Mouse (Mus musculus) hindbrain, postnatal 0 days (tissue): Measurements from ENCODE around the gene Ccr7. TPM values are rescaled to one million over a fixed set of nuclear protein-coding genes. Genes with fewer than 3 reads are reported as not detected.

Source experiments
- ATAC-seq: fragments of 200-750 bp; cut with Nextera tagmentation; 2 replicates; pipeline ENCODE4 v1.8.0; 2017; ENCODE audit warnings: mild to moderate bottlenecking, moderate TSS enrichment, moderate library complexity
- DNase-seq: peaks from one replicate; pipeline ENCODE4 v3.0.0-alpha.2; 2015; ENCODE audit warnings: low spot score
- H3K27ac ChIP-seq: fragments of 300-500 bp; sonication (generic); 2 replicates; pipeline ENCODE4 v1.5.1; 2014; ENCODE audit warnings: mild to moderate bottlenecking
- H3K27me3 ChIP-seq: fragments of 300-500 bp; sonication (generic); 2 replicates; pipeline ENCODE4 v1.6.1; 2014; ENCODE audit warnings: low read length, mixed read lengths; ENCODE audit not compliant: insufficient read depth
- H3K36me3 ChIP-seq: fragments of 300-500 bp; sonication (generic); 2 replicates; pipeline ENCODE4 v1.6.1; 2014; ENCODE audit warnings: low read length, mixed read lengths; ENCODE audit not compliant: insufficient read depth
- H3K4me1 ChIP-seq: fragments of 300-500 bp; sonication (generic); 2 replicates; pipeline ENCODE4 v1.6.1; 2014; ENCODE audit warnings: antibody characterized with exemption, low read length, mixed read lengths; ENCODE audit not compliant: insufficient read depth
- H3K4me2 ChIP-seq: fragments of 300-500 bp; sonication (generic); 2 replicates; pipeline ENCODE4 v1.6.1; 2014; ENCODE audit warnings: low read depth, mild to moderate bottlenecking, low read length, moderate library complexity, mixed read lengths
- H3K4me3 ChIP-seq: fragments of 300-500 bp; sonication (generic); 2 replicates; pipeline ENCODE4 v1.5.1; 2014; ENCODE audit warnings: low read length
- H3K9ac ChIP-seq: fragments of 300-500 bp; sonication (generic); replicated peaks from 2 replicates; pipeline ENCODE4 v1.6.1; 2014; ENCODE audit warnings: mild to moderate bottlenecking, low read length, moderate library complexity, mixed read lengths
- H3K9me3 ChIP-seq: fragments of 300-500 bp; sonication (generic); 2 replicates; pipeline ENCODE4 v1.6.1; 2016; ENCODE audit warnings: low read length, mixed read lengths
- CTCF ChIP-seq: IDR thresholded peaks from 2 replicates; pipeline ENCODE4 v1.5.1; 2016; ENCODE audit warnings: antibody characterized with exemption, control low read depth, low read depth
- WGBS: fragments of 180-500 bp; shearing (Covaris S2); extraction: QIAGEN DNeasy Blood & Tissue Kit; methylation state at CpG from one replicate; pipeline ENCODE4 v1.1.7; 2014; 5-methylcytosine and 5-hydroxymethylcytosine counted together
- polyA plus RNA-seq: library from polyadenylated mRNA; unstranded; fragments of >200 nt; fragmentation: Nextera tagmentation; extraction: Ambion mirVana; gene quantifications from 2 replicates; pipeline ENCODE4 v1.2.1, GENCODE M21; 2015
- total RNA-seq: library from RNA; depleted of rRNA; stranded (reverse); fragments of >200 nt; gene quantifications from 2 replicates; pipeline ENCODE4 v1.2.3, GENCODE M21; 2014

Gene Ccr7
- total and polyA plus RNA-seq, 2 experiments from 2014 or later = not detected

DNA sequence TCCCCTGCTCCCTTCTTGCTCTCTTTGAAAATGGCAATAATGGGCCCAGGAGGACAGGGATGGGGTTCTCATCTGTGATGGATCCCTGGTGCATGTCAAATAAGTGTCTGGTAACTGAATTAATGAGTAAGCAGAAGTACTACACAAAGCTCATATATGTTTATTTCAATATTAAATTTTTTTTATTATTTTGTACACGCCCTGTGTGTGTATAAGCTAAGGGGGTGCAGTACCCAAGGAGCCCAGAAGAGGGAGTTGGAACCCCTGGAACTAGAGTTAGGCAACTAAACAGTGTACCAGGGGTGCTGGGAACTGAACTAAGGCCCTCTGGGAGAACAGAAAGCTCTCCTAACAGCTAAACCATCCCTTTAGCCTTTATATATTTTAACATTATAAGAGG is 36.5 kb downstream of the Ccr7 start:
- Histone ChIP-seq H3K36me3 (no peaks in the 10 kb centered on the region), H3K4me1 (peaks cover 4% of the 10 kb centered on the region; the same call in 1 of the 2 replicates), H3K27me3 (no peaks in the 10 kb centered on the region), H3K4me3 (no peak overlapping the region), H3K27ac (no peak overlapping the region), H3K4me2 (no peak overlapping the region), H3K9me3 (no peaks in the 10 kb centered on the region), H3K9ac (no peak overlapping the region)
- ATAC-seq (no peak), DNase-seq (no peak)
- TF ChIP-seq CTCF = no peak
- 95% methylated on average over 1 of the region's 1 CpGs for WGBS

DNA sequence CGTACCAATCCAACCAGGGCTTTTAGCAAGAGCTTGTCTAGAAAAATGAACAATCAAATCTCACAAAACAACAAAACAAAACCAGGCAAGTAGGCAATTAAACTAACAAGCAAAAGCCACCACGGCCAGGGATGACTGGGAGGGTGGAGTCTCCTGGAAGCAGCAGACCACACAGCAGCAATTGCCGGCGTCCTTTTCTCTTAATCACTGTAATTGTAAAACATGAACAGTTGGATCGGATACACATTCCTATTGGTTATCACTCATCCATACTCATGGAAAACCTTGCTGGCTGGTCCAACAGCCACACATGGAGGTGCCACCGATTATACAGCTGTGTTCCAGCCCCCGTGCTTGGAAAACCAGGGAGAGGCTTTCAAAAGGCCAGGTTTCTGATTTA is 37.0 kb downstream of the Ccr7 start:
- WGBS = 87% methylated on average over 7 of the region's 7 CpGs
- ATAC-seq (no peak), DNase-seq (no peak)
- Histone ChIP-seq H3K27ac (no peak overlapping the region), H3K9ac (no peak overlapping the region), H3K27me3 (no peaks in the 10 kb centered on the region), H3K36me3 (no peaks in the 10 kb centered on the region), H3K4me1 (peaks cover 5% of the 10 kb centered on the region; the same call in 1 of the 2 replicates), H3K9me3 (no peaks in the 10 kb centered on the region), H3K4me2 (no peak overlapping the region), H3K4me3 (no peak overlapping the region)
- TF ChIP-seq CTCF = no peak

DNA sequence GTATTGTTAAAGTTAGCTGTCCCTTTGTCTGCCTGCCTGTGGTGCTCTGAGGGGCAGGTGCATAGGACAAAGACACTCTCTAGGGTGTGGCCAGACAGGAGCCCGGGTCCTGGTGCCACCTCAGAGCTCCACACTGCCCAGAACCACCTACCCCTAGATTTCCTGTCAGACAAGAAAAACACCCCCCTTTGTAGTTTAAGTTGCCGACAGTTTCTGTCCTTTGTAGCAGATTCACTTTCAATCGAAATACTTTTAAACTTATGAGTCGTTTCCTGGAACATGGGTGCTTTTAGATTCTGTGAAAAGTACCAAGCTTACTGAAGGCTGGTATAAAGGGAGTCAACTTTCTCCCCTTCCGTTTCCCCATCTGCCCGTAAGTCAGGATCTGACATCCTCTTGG is 38.9 kb downstream of the Ccr7 start:
- H3K9me3 ChIP-seq = no peaks in the 10 kb centered on the region
- H3K4me2 ChIP-seq = no peak overlapping the region
- no peaks in the 10 kb centered on the region for H3K27me3 ChIP-seq
- 80% methylated on average over 6 of the region's 6 CpGs for WGBS
- DNase-seq = no peak
- no peak for TF ChIP-seq CTCF
- H3K27ac ChIP-seq = no peak overlapping the region
- H3K9ac ChIP-seq = no peak overlapping the region
- no peak for ATAC-seq
- no peak overlapping the region for H3K4me3 ChIP-seq
- H3K36me3 ChIP-seq = no peaks in the 10 kb centered on the region
- peaks cover 5% of the 10 kb centered on the region; the same call in 1 of the 2 replicates for H3K4me1 ChIP-seq

DNA sequence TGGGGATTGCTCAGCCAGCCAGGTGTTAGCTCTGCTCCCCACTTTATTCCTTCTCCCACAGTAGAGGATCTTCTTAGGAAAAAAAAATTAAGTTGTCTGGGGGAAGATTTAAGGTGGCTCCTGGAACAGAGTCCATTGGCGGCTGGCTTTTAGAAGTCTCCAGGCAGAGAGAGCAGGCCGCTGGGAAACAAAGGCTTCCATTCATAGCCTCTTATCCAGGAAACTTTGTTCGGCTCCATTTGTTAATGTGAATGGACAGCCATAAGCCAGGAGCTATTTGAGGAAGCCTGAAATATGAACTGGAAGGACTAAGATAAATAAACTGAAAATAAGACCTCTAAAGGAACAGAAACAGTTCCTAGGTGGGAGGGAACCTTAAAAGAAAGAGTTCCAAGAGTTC is 41.8 kb downstream of the Ccr7 start:
- H3K9me3 ChIP-seq = no peaks in the 10 kb centered on the region
- WGBS = 10% methylated on average over 3 of the region's 3 CpGs
- no peaks in the 10 kb centered on the region for H3K36me3 ChIP-seq
- no peak for ATAC-seq
- peaks cover 5% of the 10 kb centered on the region; the same call in 1 of the 2 replicates for H3K4me1 ChIP-seq
- no peak overlapping the region for H3K27ac ChIP-seq
- H3K4me2 ChIP-seq = no peak overlapping the region
- H3K9ac ChIP-seq = no peak overlapping the region
- peak; percentile 35 for DNase-seq
- no peak for TF ChIP-seq CTCF
- H3K4me3 ChIP-seq = no peak overlapping the region
- no peaks in the 10 kb centered on the region for H3K27me3 ChIP-seq

DNA sequence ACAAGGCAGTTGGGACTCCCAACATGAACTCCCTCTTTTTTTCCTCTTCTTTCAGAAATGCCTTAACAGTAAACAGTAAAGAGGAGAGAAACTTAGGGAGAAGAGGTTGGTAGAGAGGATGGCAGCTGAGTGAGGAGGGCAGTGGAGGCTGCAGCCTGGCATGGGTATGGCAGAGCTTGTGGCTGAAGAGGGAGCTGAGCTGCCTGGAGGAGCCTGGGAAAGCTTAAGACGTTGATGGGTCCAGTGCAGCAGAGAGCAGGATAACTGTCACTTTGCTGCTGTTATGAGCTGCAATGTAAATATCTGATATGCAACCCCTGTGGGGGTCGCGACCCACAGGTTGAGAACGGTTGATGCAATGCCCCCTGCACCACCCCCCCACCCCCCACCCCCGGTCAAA is 42.2 kb downstream of the Ccr7 start:
- H3K4me3 ChIP-seq = no peak overlapping the region
- WGBS = 43% methylated on average over 5 of the region's 5 CpGs
- TF ChIP-seq CTCF = no peak

DNA sequence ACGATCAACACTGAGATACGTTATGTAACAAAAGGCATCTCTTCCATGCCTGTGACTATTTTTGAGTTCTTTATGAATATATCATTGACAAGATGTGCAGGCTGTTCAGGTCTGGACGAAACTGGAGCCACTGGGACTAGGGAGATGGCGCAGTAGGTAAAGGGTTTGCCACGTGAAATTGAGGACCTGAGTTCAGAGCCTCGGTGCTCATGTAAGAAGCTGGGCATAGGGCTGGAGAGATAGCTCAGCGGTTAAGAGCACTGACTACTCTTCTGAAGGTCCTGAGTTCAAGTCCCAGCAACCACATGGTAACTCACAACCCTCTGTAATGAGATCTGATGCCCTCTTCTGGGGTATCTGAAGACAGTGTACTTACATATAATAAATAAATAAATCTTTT is 43.2 kb downstream of the Ccr7 start:
- ATAC-seq (no peak), DNase-seq (no peak)
- no peak overlapping the region for H3K9ac ChIP-seq
- H3K4me1 ChIP-seq = peaks cover 5% of the 10 kb centered on the region; the same call in 1 of the 2 replicates
- H3K9me3 ChIP-seq = no peaks in the 10 kb centered on the region
- H3K27me3 ChIP-seq = no peaks in the 10 kb centered on the region
- TF ChIP-seq CTCF = no peak
- no peaks in the 10 kb centered on the region for H3K36me3 ChIP-seq
- no peak overlapping the region for H3K4me3 ChIP-seq
- 92% methylated on average over 7 of the region's 7 CpGs for WGBS
- H3K4me2 ChIP-seq = no peak overlapping the region
- H3K27ac ChIP-seq = no peak overlapping the region

More for the DNA sequence above, 42.2 kb downstream of the Ccr7 start:
- no peaks in the 10 kb centered on the region for H3K9me3 ChIP-seq
- no peak overlapping the region for H3K4me2 ChIP-seq
- no peak overlapping the region for H3K9ac ChIP-seq
- no peaks in the 10 kb centered on the region for H3K27me3 ChIP-seq
- peaks cover 5% of the 10 kb centered on the region; the same call in 1 of the 2 replicates for H3K4me1 ChIP-seq
- DNase-seq (no peak), ATAC-seq (no peak)
- no peak overlapping the region for H3K27ac ChIP-seq
- no peaks in the 10 kb centered on the region for H3K36me3 ChIP-seq

DNA sequence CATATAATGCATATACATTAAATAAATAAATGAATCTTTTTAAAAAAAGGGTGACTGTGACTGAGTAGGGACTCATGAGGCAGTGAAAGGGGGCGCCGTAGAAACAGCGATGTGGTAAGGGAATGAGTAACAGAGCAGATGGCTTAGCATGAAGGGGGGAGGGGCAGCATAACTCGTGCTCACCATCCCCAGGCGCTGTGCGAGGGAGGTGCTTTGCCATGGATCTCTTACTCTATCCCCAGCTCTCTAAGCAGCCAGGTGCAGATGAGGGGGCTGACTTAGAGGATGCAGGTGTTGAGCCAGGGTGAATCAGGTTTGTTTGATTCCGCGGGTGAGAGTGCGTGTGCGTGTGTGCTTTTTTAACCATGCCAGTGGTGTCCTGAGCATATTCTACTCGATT is 43.7 kb downstream of the Ccr7 start:
- H3K4me3 ChIP-seq = no peak overlapping the region
- H3K9me3 ChIP-seq = no peaks in the 10 kb centered on the region
- no peak overlapping the region for H3K9ac ChIP-seq
- TF ChIP-seq CTCF = no peak
- H3K27me3 ChIP-seq = no peaks in the 10 kb centered on the region
- ATAC-seq (no peak), DNase-seq (no peak)
- WGBS = 59% methylated on average over 11 of the region's 11 CpGs
- H3K4me1 ChIP-seq = peaks cover 5% of the 10 kb centered on the region; the same call in 1 of the 2 replicates
- no peak overlapping the region for H3K4me2 ChIP-seq
- H3K36me3 ChIP-seq = no peaks in the 10 kb centered on the region
- H3K27ac ChIP-seq = no peak overlapping the region
